Mouse (Mus musculus) heart, embryonic 10.5 days (tissue): Measurements from ENCODE around the gene Gsto1. TPM values are rescaled to one million over a fixed set of nuclear protein-coding genes. Genes with fewer than 3 reads are reported as not detected.

Experiments used
- DNase-seq: peaks from one replicate; pipeline ENCODE4 v3.0.0-alpha.2; 2017; ENCODE audit warnings: low spot score
- H3K27ac ChIP-seq: fragments of 300-500 bp; sonication (generic); 2 replicates; pipeline ENCODE4 v1.5.1; 2016; ENCODE audit warnings: mild to moderate bottlenecking
- H3K27me3 ChIP-seq: fragments of 300-500 bp; sonication (generic); 2 replicates; pipeline ENCODE4 v1.6.1; 2016; ENCODE audit warnings: mild to moderate bottlenecking; ENCODE audit not compliant: poor library complexity, insufficient read depth, severe bottlenecking
- H3K36me3 ChIP-seq: fragments of 300-500 bp; sonication (generic); 2 replicates; pipeline ENCODE4 v1.6.1; 2016; ENCODE audit warnings: mild to moderate bottlenecking, moderate library complexity
- H3K4me1 ChIP-seq: fragments of 300-500 bp; sonication (generic); 2 replicates; pipeline ENCODE4 v1.6.1; 2016; ENCODE audit warnings: mild to moderate bottlenecking
- H3K4me3 ChIP-seq: fragments of 300-500 bp; sonication (generic); 2 replicates; pipeline ENCODE4 v1.5.1; 2016; ENCODE audit warnings: mild to moderate bottlenecking, moderate library complexity
- H3K9me3 ChIP-seq: fragments of 300-500 bp; sonication (generic); 2 replicates; pipeline ENCODE4 v1.6.1; 2016; ENCODE audit warnings: mild to moderate bottlenecking, moderate library complexity
- WGBS: fragments of 180-500 bp; shearing (Covaris S2); methylation state at CpG from one replicate; pipeline ENCODE4 v1.1.7; 2016; 5-methylcytosine and 5-hydroxymethylcytosine counted together
- polyA plus RNA-seq: library from polyadenylated mRNA; unstranded; fragments of >200 nt; fragmentation: Nextera tagmentation; extraction: Ambion mirVana; gene quantifications from 2 replicates; pipeline ENCODE4 v1.2.1, GENCODE M21; 2016

Gsto1 gene
- polyA plus RNA-seq, 1 experiment from 2014 or later = 129 TPM

DNA sequence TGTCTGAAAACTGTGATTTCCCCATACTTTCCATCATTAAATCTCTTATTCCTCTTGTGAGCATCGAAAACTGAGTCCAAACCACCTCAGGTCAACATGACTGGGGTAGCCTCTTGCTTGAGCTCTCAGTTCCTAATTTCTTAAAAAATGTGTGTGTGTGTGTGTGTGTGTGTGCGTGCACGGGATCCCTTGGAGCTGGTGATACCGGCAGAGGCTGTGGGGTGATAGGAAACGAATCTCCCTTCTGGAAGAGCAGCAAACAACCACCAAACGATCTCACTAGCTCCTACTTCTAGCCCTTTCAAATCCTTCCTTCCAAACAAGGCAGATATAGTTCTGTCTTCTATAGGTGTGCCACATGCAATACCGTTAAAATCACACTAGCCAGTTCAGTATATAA, 10.0 kb downstream of the Gsto1 start:
- Histone ChIP-seq H3K9me3 (no peaks in the 10 kb centered on the region), H3K27me3 (peaks cover 3% of the 10 kb centered on the region; the same call in 1 of the 2 replicates), H3K4me1 (peaks cover 6% of the 10 kb centered on the region; the same call in 1 of the 2 replicates), H3K36me3 (peaks cover 16% of the 10 kb centered on the region), H3K27ac (peak overlapping the region; percentile 96), H3K4me3 (peak overlapping the region; percentile 73)
- DNase-seq = peak; percentile 47
- 78% methylated on average over 7 of the region's 7 CpGs for WGBS

DNA sequence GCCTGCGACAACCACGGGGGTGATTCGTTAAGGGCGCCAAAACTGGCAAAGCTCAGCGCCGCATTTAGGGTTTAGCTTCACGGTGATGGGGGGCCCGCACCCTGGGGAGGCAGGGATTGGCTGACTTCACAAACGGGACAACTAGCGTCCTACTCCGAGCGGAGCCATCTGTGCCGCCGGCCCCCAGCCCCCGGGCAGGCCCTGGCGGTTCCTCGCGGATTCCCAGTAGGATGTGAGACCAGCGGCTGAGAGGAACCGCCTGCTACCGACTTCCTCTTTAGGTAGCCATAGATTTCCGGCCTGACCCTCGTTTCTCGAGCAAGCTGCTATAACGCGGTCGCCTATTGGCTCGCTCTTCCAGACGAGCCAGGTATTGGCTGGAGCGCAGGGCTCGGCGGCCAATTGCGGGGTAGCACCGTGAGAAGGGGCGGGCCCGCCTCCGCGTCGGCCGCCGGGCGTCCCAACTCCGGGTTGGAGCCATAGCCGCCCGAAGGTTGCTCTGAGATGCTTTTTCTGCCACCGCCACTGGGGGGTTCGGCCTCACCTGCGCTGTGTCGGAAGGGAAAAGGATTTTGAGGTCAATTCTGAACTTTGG, 10.7 kb downstream of the Gsto1 start, which contains the start of gene Gsto2:
TSS of gene Gsto2 (plus strand) at position 182 of the 595 bp plus-strand sequence.
- Histone ChIP-seq H3K36me3 (peaks cover 12% of the 10 kb centered on the region), H3K27me3 (peaks cover 8% of the 10 kb centered on the region; the same call in 1 of the 2 replicates), H3K4me1 (peaks cover 6% of the 10 kb centered on the region; the same call in 1 of the 2 replicates), H3K9me3 (no peaks in the 10 kb centered on the region), H3K4me3 (peak within 1 kb of the TSS; percentile 73), H3K27ac (peak within 1 kb of the TSS; percentile 96)
- DNase-seq = peak; percentile 98
- WGBS = under 1% methylated on average over 49 of the region's 49 CpGs

DNA sequence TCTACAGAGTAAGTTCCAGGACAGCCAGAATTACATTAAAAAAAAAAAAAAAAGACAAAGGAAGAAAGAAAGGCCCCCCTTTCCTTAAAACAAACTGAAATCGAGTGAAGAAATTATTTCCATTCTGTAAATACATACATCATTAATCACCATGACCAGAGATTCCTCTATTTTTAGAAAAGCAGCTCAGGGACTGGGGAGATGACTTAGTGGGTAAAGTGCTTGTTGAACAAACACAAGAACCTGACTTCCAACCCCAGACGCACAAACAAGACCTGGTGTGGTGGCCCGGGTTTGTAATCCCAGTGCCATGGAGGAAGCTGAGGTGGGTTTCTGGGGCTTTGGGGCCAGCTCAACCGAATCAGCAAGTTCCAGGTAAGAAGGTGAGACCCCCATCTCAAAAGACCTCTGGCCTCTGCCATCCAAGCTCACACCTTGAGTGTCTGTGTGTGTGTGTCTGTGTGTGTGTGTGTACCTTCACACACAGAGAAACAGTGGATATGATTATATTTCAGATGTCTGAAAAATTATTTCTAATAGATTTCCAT, 12.9 kb downstream of the Gsto1 start:
- peaks cover 6% of the 10 kb centered on the region; the same call in 1 of the 2 replicates for H3K36me3 ChIP-seq
- peak; percentile 68 for DNase-seq
- WGBS = 69% methylated on average over 4 of the region's 4 CpGs
- H3K27me3 ChIP-seq = peaks cover 8% of the 10 kb centered on the region; the same call in 1 of the 2 replicates
- no peaks in the 10 kb centered on the region for H3K9me3 ChIP-seq
- no peak overlapping the region for H3K27ac ChIP-seq
- peaks cover 6% of the 10 kb centered on the region; the same call in 1 of the 2 replicates for H3K4me1 ChIP-seq
- H3K4me3 ChIP-seq = no peak overlapping the region

DNA sequence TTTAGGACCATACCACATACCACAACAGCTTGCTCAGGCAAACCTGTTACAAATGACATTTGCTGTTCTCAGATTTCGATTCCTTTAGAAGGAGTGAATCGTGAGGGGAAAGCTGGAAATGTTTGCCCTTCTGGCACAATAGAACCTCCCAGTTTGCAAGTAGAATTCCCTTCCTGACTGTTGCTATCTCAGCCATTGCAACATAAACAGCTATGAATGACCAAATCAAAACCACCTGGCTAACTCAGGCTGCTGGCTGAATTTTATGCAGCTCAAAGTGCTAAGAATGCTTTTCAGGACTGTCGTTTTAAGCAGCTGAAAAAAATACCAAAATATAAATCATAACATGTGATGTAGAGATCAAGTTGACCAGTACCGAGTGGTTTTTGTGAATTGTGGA, 14.2 kb downstream of the Gsto1 start:
- Histone ChIP-seq H3K4me1 (peaks cover 6% of the 10 kb centered on the region; the same call in 1 of the 2 replicates), H3K27ac (no peak overlapping the region), H3K27me3 (peaks cover 8% of the 10 kb centered on the region; the same call in 1 of the 2 replicates), H3K36me3 (peaks cover 5% of the 10 kb centered on the region; the same call in 1 of the 2 replicates), H3K9me3 (no peaks in the 10 kb centered on the region), H3K4me3 (no peak overlapping the region)
- DNase-seq = no peak
- WGBS = 65% methylated on average over 4 of the region's 4 CpGs

DNA sequence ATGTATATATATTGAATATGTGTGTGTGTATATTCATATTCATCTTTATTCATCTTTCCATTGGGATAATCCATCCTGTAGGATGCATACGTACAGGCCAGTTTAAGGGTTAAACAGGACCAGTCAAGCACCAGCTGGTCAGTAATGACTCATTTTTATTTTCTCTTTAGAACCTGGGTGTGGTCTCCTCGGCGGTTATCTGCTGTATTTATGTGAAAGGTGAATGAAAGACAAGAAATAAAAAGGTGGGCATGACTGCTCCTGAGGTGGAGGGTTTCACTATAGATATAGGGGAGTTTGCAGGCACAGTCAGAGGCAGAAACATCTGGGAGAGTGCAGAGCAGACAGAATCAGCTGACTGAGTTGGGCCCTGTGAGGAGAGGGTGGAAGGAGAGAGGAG, 14.7 kb downstream of the Gsto1 start:
- no peak overlapping the region for H3K4me3 ChIP-seq
- DNase-seq = no peak
- H3K36me3 ChIP-seq = no peaks in the 10 kb centered on the region
- no peak overlapping the region for H3K27ac ChIP-seq
- peaks cover 6% of the 10 kb centered on the region; the same call in 1 of the 2 replicates for H3K4me1 ChIP-seq
- H3K27me3 ChIP-seq = peaks cover 8% of the 10 kb centered on the region; the same call in 1 of the 2 replicates
- H3K9me3 ChIP-seq = no peaks in the 10 kb centered on the region
- 53% methylated on average over 3 of the region's 3 CpGs for WGBS

DNA sequence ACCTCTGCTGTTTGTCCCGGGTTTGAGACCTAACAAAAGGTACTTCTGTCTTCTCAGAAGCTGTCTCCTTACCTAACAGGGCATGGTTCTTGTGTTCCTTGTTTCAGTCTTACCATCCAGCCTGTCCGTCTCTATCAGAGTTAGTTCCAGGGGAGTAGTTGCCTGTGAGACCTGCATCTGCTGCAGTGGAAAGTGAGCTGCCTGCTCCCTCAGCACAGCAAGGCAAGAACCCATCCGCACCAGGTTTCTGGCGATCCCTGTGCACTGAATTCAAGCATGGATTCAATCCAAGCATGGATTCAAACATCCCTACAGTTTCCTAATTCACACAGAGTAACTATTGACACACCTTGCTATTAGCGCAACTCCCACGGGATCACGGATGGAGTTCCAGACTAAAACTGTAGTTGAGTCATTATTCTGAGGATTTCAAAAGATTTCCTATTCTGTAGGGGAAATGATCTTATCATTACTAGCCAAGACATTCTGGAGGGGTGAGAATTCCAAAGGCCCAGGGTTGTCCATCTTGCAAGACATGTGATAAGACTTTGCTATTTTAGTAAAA, 15.4 kb downstream of the Gsto1 start:
- no peak for DNase-seq
- no peak overlapping the region for H3K27ac ChIP-seq
- H3K4me1 ChIP-seq = 0 out of 2 replicates have a peak, but pooled peaks cover under 1% of the 10 kb centered on the region
- H3K4me3 ChIP-seq = no peak overlapping the region
- H3K9me3 ChIP-seq = no peaks in the 10 kb centered on the region
- H3K27me3 ChIP-seq = peaks cover 8% of the 10 kb centered on the region; the same call in 1 of the 2 replicates
- H3K36me3 ChIP-seq = no peaks in the 10 kb centered on the region
- WGBS = 70% methylated on average over 7 of the region's 7 CpGs

DNA sequence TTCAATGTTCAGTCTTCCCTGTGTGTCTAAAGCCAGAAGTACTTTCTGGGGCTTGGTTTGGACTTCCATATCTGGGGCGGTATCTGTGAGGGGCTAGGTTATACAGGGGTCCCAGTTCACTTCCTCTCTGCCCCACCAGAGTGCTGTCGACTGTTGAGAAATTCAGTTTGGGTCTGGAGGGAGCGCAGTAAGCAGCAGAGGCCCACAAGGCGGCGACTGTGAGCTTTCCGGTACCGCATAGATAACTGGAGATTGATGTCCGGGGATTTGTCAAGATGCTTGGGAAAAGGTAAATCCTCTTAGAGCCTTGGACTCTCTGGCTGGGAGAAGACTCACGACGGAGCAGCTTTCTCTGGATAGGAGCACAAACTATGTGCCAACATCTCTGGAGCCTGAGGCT, 16.7 kb downstream of the Gsto1 start:
- H3K27me3 ChIP-seq = peaks cover 15% of the 10 kb centered on the region; the same call in 1 of the 2 replicates
- no peaks in the 10 kb centered on the region for H3K9me3 ChIP-seq
- no peak overlapping the region for H3K4me3 ChIP-seq
- 31% methylated on average over 10 of the region's 10 CpGs for WGBS
- peaks cover 6% of the 10 kb centered on the region; the same call in 1 of the 2 replicates for H3K4me1 ChIP-seq
- no peak for DNase-seq
- no peaks in the 10 kb centered on the region for H3K36me3 ChIP-seq
- no peak overlapping the region for H3K27ac ChIP-seq

DNA sequence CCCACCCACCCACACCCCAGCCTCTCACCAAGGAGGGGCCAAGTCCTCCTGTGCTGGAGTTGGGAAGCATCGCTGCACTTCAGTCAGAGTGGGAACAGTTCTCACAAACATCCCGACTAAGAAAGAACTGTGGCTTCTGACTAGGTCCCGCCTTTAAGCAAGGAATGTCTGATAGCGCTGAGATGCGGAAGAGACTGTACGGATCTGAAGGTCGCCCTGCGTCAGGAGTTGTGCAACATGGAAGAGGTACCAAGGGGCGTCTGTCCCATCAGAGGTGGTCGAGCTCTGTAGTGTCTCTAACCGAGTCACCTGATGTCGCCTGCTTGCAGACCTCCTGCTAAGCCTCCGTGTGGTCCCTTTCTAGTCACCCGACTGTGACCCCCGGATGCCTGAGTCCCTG, 21.5 kb downstream of the Gsto1 start:
- Histone ChIP-seq H3K27ac (no peak overlapping the region), H3K27me3 (peaks cover 14% of the 10 kb centered on the region; the same call in 1 of the 2 replicates), H3K4me3 (no peak overlapping the region), H3K4me1 (peaks cover 6% of the 10 kb centered on the region; the same call in 1 of the 2 replicates), H3K9me3 (no peaks in the 10 kb centered on the region), H3K36me3 (no peaks in the 10 kb centered on the region)
- DNase-seq = no peak
- 56% methylated on average over 15 of the region's 15 CpGs for WGBS

DNA sequence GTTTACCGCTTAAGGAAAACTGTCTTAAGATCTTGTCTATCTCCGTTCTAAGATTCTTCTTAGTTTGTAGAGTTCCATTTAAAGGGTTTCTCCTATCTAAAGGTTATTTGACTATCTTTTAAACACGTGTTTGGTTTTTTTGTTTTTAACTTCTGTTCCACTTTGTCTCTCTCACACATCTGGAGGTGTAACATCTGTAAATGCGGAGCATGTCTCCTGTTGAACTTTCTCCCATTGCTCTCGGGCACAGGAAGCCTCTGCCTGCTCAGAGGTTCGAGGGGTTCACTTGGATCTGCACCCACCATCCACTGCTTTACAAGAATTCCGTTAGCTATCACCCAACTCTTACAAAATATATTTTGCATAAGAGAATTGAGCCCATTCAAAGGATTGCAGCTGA, 26.8 kb downstream of the Gsto1 start:
- Histone ChIP-seq H3K4me3 (no peak overlapping the region), H3K27me3 (peaks cover 7% of the 10 kb centered on the region; the same call in 1 of the 2 replicates)
- WGBS = 76% methylated on average over 7 of the region's 7 CpGs

DNA sequence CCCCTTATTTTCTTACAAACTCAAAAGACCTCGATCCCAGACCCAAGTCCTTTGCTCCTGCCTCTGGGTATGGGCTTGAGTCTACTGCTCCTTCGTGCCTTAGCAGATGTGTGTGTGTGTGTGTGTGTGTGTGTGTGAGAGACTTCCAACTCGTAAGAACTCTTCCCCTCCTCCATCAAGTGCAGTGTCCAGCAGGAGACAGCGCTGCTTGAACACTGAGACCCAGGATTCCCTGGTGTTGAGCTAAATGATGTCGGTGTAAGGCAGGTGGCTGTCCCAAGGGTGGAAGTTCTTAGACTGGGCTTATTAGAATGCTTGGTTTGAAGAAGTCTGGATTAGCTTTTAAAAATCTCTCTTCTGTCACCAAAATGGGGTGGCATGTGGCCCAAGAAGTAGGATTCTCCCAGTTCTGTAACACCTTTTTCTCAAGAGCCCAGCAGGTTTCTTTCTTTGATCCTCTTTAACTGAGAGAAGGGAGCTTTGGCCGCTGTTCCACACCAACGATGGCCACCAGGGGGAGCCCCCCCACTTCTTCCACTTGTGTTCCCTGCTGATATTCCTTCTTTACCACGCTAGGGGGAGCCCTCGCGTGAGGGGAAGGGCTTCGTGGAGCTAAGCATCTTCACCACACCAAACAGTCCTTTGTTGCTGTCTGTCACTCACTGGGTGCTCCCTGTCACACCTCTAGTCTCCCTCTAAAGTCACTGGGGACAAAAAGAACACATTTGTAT, 27.5 kb downstream of the Gsto1 start:
- no peaks in the 10 kb centered on the region for H3K36me3 ChIP-seq
- peaks cover 36% of the 10 kb centered on the region for H3K4me1 ChIP-seq
- 22% methylated on average over 11 of the region's 11 CpGs for WGBS
- peak; percentile 90 for DNase-seq
- H3K9me3 ChIP-seq = no peaks in the 10 kb centered on the region
- no peak overlapping the region for H3K27ac ChIP-seq
- no peak overlapping the region for H3K4me3 ChIP-seq
- H3K27me3 ChIP-seq = peaks cover 7% of the 10 kb centered on the region; the same call in 1 of the 2 replicates

More for the DNA sequence above, 26.8 kb downstream of the Gsto1 start:
- peaks cover 32% of the 10 kb centered on the region for H3K4me1 ChIP-seq
- DNase-seq = no peak
- H3K27ac ChIP-seq = no peak overlapping the region
- no peaks in the 10 kb centered on the region for H3K36me3 ChIP-seq
- H3K9me3 ChIP-seq = no peaks in the 10 kb centered on the region

DNA sequence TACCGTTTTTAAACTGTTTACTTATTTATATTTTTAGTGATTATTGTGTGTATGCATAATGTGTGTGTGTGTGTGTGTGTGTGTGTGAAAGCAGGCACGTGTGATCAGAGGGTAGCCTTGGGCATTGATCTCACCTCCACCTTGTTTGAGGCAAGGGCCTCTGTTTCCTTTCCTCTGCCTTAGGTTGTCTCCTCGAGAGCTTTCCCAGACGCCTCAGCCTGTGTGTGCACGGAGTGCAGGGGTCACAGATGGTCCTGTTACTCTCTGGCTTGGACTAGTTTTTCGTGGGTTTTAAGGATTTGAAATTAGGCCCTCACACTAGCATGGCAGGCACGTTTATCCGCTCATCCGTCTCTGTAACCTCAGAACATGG, 28.1 kb downstream of the Gsto1 start:
- Histone ChIP-seq H3K36me3 (no peaks in the 10 kb centered on the region), H3K9me3 (no peaks in the 10 kb centered on the region), H3K27me3 (peaks cover 7% of the 10 kb centered on the region; the same call in 1 of the 2 replicates), H3K4me3 (no peak overlapping the region), H3K4me1 (peaks cover 36% of the 10 kb centered on the region), H3K27ac (peak overlapping the region; percentile 44; the same call in 1 of the 2 replicates)
- DNase-seq = no peak
- WGBS = 56% methylated on average over 9 of the region's 9 CpGs

DNA sequence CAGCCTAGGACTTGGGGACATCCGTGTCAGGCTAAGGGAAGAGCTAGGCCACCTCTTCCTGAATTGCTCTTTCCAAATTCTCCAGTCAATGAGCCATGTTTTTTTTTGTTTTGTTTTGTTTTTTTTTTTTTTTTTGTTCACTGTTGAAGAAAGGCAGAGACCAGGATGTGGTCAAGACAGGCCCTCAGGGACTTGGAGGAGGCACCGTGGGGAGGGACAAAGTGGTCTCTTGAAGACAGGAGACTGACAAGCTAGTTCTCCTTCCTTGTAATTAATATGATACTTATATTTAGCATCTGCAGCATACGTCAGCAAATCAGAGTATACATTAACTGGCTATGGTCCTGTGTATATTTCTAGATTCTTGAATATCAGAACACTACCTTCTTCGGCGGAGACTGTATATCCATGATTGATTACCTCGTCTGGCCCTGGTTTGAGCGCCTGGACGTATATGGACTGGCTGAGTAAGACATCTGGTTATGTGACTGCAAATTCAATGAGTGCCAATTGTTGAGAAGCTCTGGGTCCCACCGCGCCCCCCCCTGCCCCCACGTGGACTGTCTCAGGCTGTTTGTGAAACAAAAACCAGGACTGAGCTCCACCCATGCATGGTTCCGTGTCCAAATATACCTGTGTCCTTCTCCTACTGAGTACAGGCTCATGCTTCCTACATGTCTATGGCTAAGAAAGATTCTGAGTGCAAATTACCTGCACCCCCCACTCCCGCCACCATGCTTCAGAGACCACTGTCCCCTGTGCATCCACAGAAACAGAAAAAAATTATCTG, 29.7 kb downstream of the Gsto1 start:
- WGBS = 76% methylated on average over 13 of the region's 13 CpGs
- Histone ChIP-seq H3K36me3 (no peaks in the 10 kb centered on the region), H3K27ac (0 out of 2 replicates have a peak overlapping the region, but pooled peaks have one; percentile 56), H3K9me3 (no peaks in the 10 kb centered on the region), H3K4me3 (no peak overlapping the region), H3K4me1 (peaks cover 36% of the 10 kb centered on the region), H3K27me3 (peaks cover 7% of the 10 kb centered on the region; the same call in 1 of the 2 replicates)
- DNase-seq = no peak
